Mouse (Mus musculus) lung, embryonic 14.5 days (tissue): ENCODE results near the gene Gns. TPM values are rescaled to one million over a fixed set of nuclear protein-coding genes. Genes with fewer than 3 reads are reported as not detected.
A peak's percentile ranks its signal among the peaks of the same experiment; 100 is the strongest.

Experiments
- ATAC-seq: fragments of 200-750 bp; cut with Nextera tagmentation; 2 replicates; pipeline ENCODE4 v1.8.0; 2017; ENCODE audit warnings: mild to moderate bottlenecking, moderate TSS enrichment, moderate library complexity; ENCODE audit not compliant: insufficient read depth
- DNase-seq: peaks from one replicate; pipeline ENCODE4 v3.0.0-alpha.2; 2015
- H3K27ac ChIP-seq: fragments of 300-500 bp; sonication (generic); 2 replicates; pipeline ENCODE4 v1.5.1; 2014; ENCODE audit warnings: low read depth, mild to moderate bottlenecking, moderate library complexity
- H3K27me3 ChIP-seq: fragments of 300-500 bp; sonication (generic); 2 replicates; pipeline ENCODE4 v1.6.1; 2014; ENCODE audit warnings: low read length, control low read depth; ENCODE audit not compliant: insufficient read depth
- H3K36me3 ChIP-seq: fragments of 300-500 bp; sonication (generic); 2 replicates; pipeline ENCODE4 v1.6.1; 2014; ENCODE audit warnings: control low read depth; ENCODE audit not compliant: insufficient read depth
- H3K4me1 ChIP-seq: fragments of 300-500 bp; sonication (generic); 2 replicates; pipeline ENCODE4 v1.6.1; 2014; ENCODE audit warnings: antibody characterized with exemption, control low read depth; ENCODE audit not compliant: insufficient read depth
- H3K4me2 ChIP-seq: fragments of 300-500 bp; sonication (generic); 2 replicates; pipeline ENCODE4 v1.6.1; 2014; ENCODE audit warnings: mild to moderate bottlenecking
- H3K4me3 ChIP-seq: fragments of 300-500 bp; sonication (generic); 2 replicates; pipeline ENCODE4 v1.5.1; 2014; ENCODE audit warnings: low read depth, low read length
- H3K9ac ChIP-seq: fragments of 300-500 bp; sonication (generic); 2 replicates; pipeline ENCODE4 v1.6.1; 2014
- H3K9me3 ChIP-seq: fragments of 300-500 bp; sonication (generic); 2 replicates; pipeline ENCODE4 v1.6.1; 2016; ENCODE audit warnings: low read depth, low read length, control low read depth
- CTCF ChIP-seq: IDR thresholded peaks from 2 replicates; pipeline ENCODE4 v1.5.1; 2016; ENCODE audit warnings: antibody characterized with exemption, low read depth
- whole genome bisulfite sequencing: fragments of 180-500 bp; shearing (Covaris S2); extraction: QIAGEN DNeasy Blood & Tissue Kit; methylation state at CpG from one replicate; pipeline ENCODE4 v1.1.7; 2014; 5-methylcytosine and 5-hydroxymethylcytosine counted together
- polyA plus RNA-seq: library from polyadenylated mRNA; unstranded; fragments of >200 nt; fragmentation: Nextera tagmentation; extraction: Ambion mirVana; gene quantifications from 2 replicates; pipeline ENCODE4 v1.2.1, GENCODE M21; 2014

The Gns gene
- polyA plus RNA-seq, 1 experiment from 2014 or later: 46.9 TPM

GRCm38 (mm10) chr10:121436258-121436645, 71.4 kb downstream of the Gns start:
- H3K9ac ChIP-seq: no peak overlapping the region
- WGBS: 5% methylated on average over 8 of the region's 8 CpGs
- ATAC-seq: peak; percentile 14; the same call in 1 of the 2 replicates
- H3K9me3 ChIP-seq: no peaks in the 10 kb centered on the region
- no peaks in the 10 kb centered on the region for H3K36me3 ChIP-seq
- DNase-seq: peak; percentile 69
- no peak for TF ChIP-seq CTCF
- H3K4me1 ChIP-seq: peaks cover 33% of the 10 kb centered on the region
- no peaks in the 10 kb centered on the region for H3K27me3 ChIP-seq
- peak overlapping the region; percentile 10; the same call in 1 of the 2 replicates for H3K4me2 ChIP-seq
- no peak overlapping the region for H3K4me3 ChIP-seq
- peak overlapping the region; percentile 69 for H3K27ac ChIP-seq

GRCm38 (mm10) chr10:121436693-121437092, 71.8 kb downstream of the Gns start:
- 14% methylated on average over 4 of the region's 4 CpGs for WGBS
- no peak for TF ChIP-seq CTCF
- H3K9me3 ChIP-seq: no peaks in the 10 kb centered on the region
- no peak overlapping the region for H3K4me2 ChIP-seq
- H3K9ac ChIP-seq: peak overlapping the region; percentile 9; the same call in 1 of the 2 replicates
- DNase-seq (peak; percentile 52), ATAC-seq (no peak)
- H3K4me3 ChIP-seq: no peak overlapping the region
- no peaks in the 10 kb centered on the region for H3K36me3 ChIP-seq
- no peaks in the 10 kb centered on the region for H3K27me3 ChIP-seq
- H3K27ac ChIP-seq: peak overlapping the region; percentile 69
- peaks cover 29% of the 10 kb centered on the region for H3K4me1 ChIP-seq

DNA sequence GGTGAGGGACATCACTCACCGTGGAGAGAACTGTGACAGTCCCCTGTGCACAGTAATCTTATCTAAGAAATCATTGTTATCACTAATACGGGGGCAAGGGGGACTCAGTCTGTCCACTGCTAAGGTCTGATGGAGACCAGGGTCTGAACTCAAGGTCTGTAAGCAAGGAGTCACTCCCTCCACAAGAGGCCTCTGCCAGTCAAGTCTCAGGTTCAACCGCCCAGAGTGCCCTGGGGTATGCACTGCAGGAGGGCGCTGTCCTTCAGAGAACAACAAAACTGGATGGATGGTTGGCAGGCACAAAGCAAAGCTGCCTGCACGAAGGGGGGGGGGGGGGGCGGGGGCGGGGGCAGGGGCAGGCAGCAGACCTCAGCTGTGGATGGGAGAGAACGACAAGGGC, 73.2 kb downstream of the Gns start:
- Histone ChIP-seq H3K4me2 (no peak overlapping the region), H3K9ac (no peak overlapping the region), H3K27me3 (no peaks in the 10 kb centered on the region), H3K27ac (no peak overlapping the region), H3K36me3 (no peaks in the 10 kb centered on the region), H3K9me3 (no peaks in the 10 kb centered on the region), H3K4me1 (peaks cover 16% of the 10 kb centered on the region), H3K4me3 (no peak overlapping the region)
- WGBS: 61% methylated on average over 7 of the region's 8 CpGs
- TF ChIP-seq CTCF: no peak
- ATAC-seq (no peak), DNase-seq (no peak)

- Histone ChIP-seq H3K4me1 (peaks cover 12% of the 10 kb centered on the region), H3K9ac (no peak overlapping the region)
Observed at GRCm38 (mm10) chr10:121439310-121439731, 74.4 kb downstream of the Gns start.

DNA sequence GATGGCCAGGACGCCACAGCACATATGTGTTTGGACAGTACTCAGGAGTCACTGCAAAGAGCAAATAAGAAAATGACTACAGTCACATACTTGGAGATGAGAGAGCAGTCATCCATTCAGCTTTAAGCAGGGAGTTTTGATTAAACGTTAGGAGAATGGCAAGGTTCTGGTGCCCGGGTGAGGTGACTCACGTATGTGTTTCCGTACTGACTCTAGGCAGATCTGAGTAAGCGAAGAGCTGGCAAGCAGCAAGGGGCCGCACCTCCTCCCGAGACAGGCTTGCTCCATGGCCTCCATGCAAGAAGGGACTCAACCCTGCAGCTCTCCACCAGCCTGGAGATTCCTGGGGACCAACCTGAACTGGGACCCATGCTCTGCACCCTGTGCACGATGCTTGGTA, 78.9 kb downstream of the Gns start:
- peak overlapping the region; percentile 11; the same call in 1 of the 2 replicates for H3K27ac ChIP-seq
- DNase-seq (no peak), ATAC-seq (no peak)
- H3K36me3 ChIP-seq: no peaks in the 10 kb centered on the region
- H3K27me3 ChIP-seq: no peaks in the 10 kb centered on the region
- WGBS: 80% methylated on average over 9 of the region's 9 CpGs
- no peak overlapping the region for H3K9ac ChIP-seq
- H3K4me1 ChIP-seq: 0 out of 2 replicates have a peak, but pooled peaks cover 2% of the 10 kb centered on the region
- H3K4me2 ChIP-seq: no peak overlapping the region
- no peak for TF ChIP-seq CTCF
- H3K9me3 ChIP-seq: no peaks in the 10 kb centered on the region
- H3K4me3 ChIP-seq: no peak overlapping the region

More at GRCm38 (mm10) chr10:121439310-121439731, 74.4 kb downstream of the Gns start:
- no peak overlapping the region for H3K4me2 ChIP-seq
- H3K36me3 ChIP-seq: no peaks in the 10 kb centered on the region
- no peak overlapping the region for H3K4me3 ChIP-seq
- peak overlapping the region; percentile 39; the same call in 1 of the 2 replicates for H3K27ac ChIP-seq
- H3K27me3 ChIP-seq: no peaks in the 10 kb centered on the region
- no peak for DNase-seq
- WGBS: 64% methylated on average over 12 of the region's 12 CpGs
- no peaks in the 10 kb centered on the region for H3K9me3 ChIP-seq
- no peak for TF ChIP-seq CTCF
- ATAC-seq: no peak

DNA sequence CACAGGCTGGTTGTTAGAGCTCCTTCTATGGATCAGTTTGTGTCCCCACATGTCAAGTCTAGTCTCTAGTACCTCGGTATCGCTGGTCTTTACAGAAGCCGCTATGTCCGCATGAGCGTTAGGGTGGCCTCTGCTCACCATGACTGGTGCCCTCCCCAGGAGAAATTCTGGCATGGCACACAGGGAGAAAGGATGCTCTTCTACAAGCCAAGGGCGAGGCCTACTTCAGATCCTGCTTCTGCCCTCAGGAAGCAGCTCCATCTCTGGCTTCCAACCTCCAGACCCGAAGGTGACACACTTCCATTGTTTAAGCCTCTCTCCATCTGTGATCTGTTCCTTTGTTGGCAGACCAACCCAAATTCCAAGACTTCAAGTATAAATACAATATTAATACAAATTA, 79.3 kb downstream of the Gns start:
- WGBS: 80% methylated on average over 7 of the region's 7 CpGs
- H3K4me3 ChIP-seq: no peak overlapping the region
- H3K4me1 ChIP-seq: 0 out of 2 replicates have a peak, but pooled peaks cover 2% of the 10 kb centered on the region
- TF ChIP-seq CTCF: no peak
- H3K9ac ChIP-seq: no peak overlapping the region
- H3K9me3 ChIP-seq: no peaks in the 10 kb centered on the region
- H3K36me3 ChIP-seq: no peaks in the 10 kb centered on the region
- DNase-seq (no peak), ATAC-seq (no peak)
- no peak overlapping the region for H3K4me2 ChIP-seq
- H3K27ac ChIP-seq: peak overlapping the region; percentile 11; the same call in 1 of the 2 replicates
- H3K27me3 ChIP-seq: no peaks in the 10 kb centered on the region

GRCm38 (mm10) chr10:121445808-121446207, 80.9 kb downstream of the Gns start:
- 81% methylated on average over 8 of the region's 8 CpGs for WGBS
- Histone ChIP-seq H3K27me3 (no peaks in the 10 kb centered on the region), H3K4me2 (no peak overlapping the region), H3K36me3 (no peaks in the 10 kb centered on the region), H3K9ac (no peak overlapping the region), H3K27ac (no peak overlapping the region), H3K4me3 (no peak overlapping the region), H3K9me3 (no peaks in the 10 kb centered on the region), H3K4me1 (0 out of 2 replicates have a peak, but pooled peaks cover 2% of the 10 kb centered on the region)
- ATAC-seq (no peak), DNase-seq (no peak)
- no peak for TF ChIP-seq CTCF

Other genes with a start within 250 kb of the Gns start
- 1.7 and 2.5 TPM in 2 replicates for gene Tbc1d30, start 13.8 kb upstream of the Gns start, polyA plus RNA-seq
- 19.8 and 21.0 TPM in 2 replicates for gene Rassf3, start 111.3 kb downstream of the Gns start, polyA plus RNA-seq
- gene Tbk1, start 221.7 kb downstream of the Gns start, polyA plus RNA-seq: 38.1 and 39.6 TPM in 2 replicates